Mouse (Mus musculus) hindbrain, embryonic 12.5 days (tissue): Measurements from ENCODE around the gene 1700025C18Rik. TPM values are rescaled to one million over a fixed set of nuclear protein-coding genes. Genes with fewer than 3 reads are reported as not detected.

ENCODE experiments used
- ATAC-seq: fragments of 200-750 bp; cut with Nextera tagmentation; 2 replicates; pipeline ENCODE4 v1.8.0; 2017; ENCODE audit warnings: moderate TSS enrichment; ENCODE audit not compliant: low FRiP score
- H3K27ac ChIP-seq: fragments of 300-500 bp; sonication (generic); 2 replicates; pipeline ENCODE4 v1.5.1; 2016; ENCODE audit warnings: mild to moderate bottlenecking
- H3K27me3 ChIP-seq: fragments of 300-500 bp; sonication (generic); 2 replicates; pipeline ENCODE4 v1.6.1; 2016; ENCODE audit warnings: mild to moderate bottlenecking
- H3K36me3 ChIP-seq: fragments of 300-500 bp; sonication (generic); 2 replicates; pipeline ENCODE4 v1.6.1; 2016; ENCODE audit warnings: mild to moderate bottlenecking
- H3K4me1 ChIP-seq: fragments of 300-500 bp; sonication (generic); 2 replicates; pipeline ENCODE4 v1.6.1; 2016
- H3K4me2 ChIP-seq: fragments of 300-500 bp; sonication (generic); replicated peaks from 2 replicates; pipeline ENCODE4 v1.6.1; 2016; ENCODE audit warnings: mild to moderate bottlenecking
- H3K4me3 ChIP-seq: fragments of 300-500 bp; sonication (generic); 2 replicates; pipeline ENCODE4 v1.5.1; 2016; ENCODE audit warnings: mild to moderate bottlenecking
- H3K9ac ChIP-seq: fragments of 300-500 bp; sonication (generic); 2 replicates; pipeline ENCODE4 v1.6.1; 2016; ENCODE audit warnings: mild to moderate bottlenecking, moderate library complexity
- H3K9me3 ChIP-seq: fragments of 300-500 bp; sonication (generic); replicated peaks from 2 replicates; pipeline ENCODE4 v1.6.1; 2016; ENCODE audit warnings: mild to moderate bottlenecking
- WGBS: fragments of 180-500 bp; shearing (Covaris S2); methylation state at CpG from one replicate; pipeline ENCODE4 v1.1.7; 2016; 5-methylcytosine and 5-hydroxymethylcytosine counted together
- polyA plus RNA-seq: library from polyadenylated mRNA; unstranded; fragments of >200 nt; fragmentation: Nextera tagmentation; extraction: Ambion mirVana; gene quantifications from 2 replicates; pipeline ENCODE4 v1.2.1, GENCODE M21; 2016

The 1700025C18Rik gene
- polyA plus RNA-seq, 1 experiment from 2014 or later, result not detected

DNA sequence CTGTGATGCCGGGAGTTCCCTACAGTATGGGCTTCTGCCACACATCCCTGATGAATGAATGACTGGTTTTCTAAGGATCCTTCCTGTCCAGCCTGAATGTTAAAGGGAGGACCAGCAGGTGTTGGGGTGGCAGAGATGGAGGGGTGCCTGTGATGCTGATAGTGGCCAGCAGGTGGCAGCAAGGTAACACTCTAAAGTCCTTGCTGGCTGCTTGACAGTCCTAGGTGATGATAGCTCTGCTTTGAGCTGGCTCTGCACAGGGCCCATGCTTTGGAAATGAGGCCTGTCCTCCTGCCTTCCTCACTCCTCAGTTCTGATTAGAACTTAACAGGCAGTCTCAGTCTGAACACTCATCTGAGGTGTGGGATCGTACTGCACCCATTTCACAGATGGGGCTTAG, 15.6 kb downstream of the 1700025C18Rik start:
- no peaks in the 10 kb centered on the region for H3K9me3 ChIP-seq
- no peak overlapping the region for H3K9ac ChIP-seq
- 41% methylated on average over 2 of the region's 2 CpGs for WGBS
- H3K4me2 ChIP-seq, result no peak overlapping the region
- H3K36me3 ChIP-seq, result no peaks in the 10 kb centered on the region
- peaks cover 75% of the 10 kb centered on the region for H3K27me3 ChIP-seq
- peak; percentile 26; the same call in 1 of the 2 replicates for ATAC-seq
- H3K27ac ChIP-seq, result no peak overlapping the region
- H3K4me3 ChIP-seq, result no peak overlapping the region
- peaks cover 50% of the 10 kb centered on the region for H3K4me1 ChIP-seq

GRCm38 (mm10) chr2:165074081-165074884, 16.3 kb downstream of the 1700025C18Rik start:
- H3K9me3 ChIP-seq, result no peaks in the 10 kb centered on the region
- H3K9ac ChIP-seq, result no peak overlapping the region
- no peak for ATAC-seq
- H3K27ac ChIP-seq, result no peak overlapping the region
- H3K4me3 ChIP-seq, result no peak overlapping the region
- H3K36me3 ChIP-seq, result no peaks in the 10 kb centered on the region
- H3K4me1 ChIP-seq, result peaks cover 46% of the 10 kb centered on the region
- H3K27me3 ChIP-seq, result peaks cover 68% of the 10 kb centered on the region
- 55% methylated on average over 11 of the region's 11 CpGs for WGBS
- no peak overlapping the region for H3K4me2 ChIP-seq

- no peak overlapping the region for H3K9ac ChIP-seq
- H3K27me3 ChIP-seq, result peaks cover 59% of the 10 kb centered on the region
- no peak for ATAC-seq
- H3K4me1 ChIP-seq, result peaks cover 37% of the 10 kb centered on the region
- no peaks in the 10 kb centered on the region for H3K9me3 ChIP-seq
- WGBS, result 27% methylated on average over 9 of the region's 9 CpGs
- no peak overlapping the region for H3K27ac ChIP-seq
- H3K4me3 ChIP-seq, result no peak overlapping the region
- H3K36me3 ChIP-seq, result no peaks in the 10 kb centered on the region
- H3K4me2 ChIP-seq, result no peak overlapping the region
These were observed 17.2 kb downstream of the 1700025C18Rik start for GRCm38 (mm10) chr2:165073381-165073781.

GRCm38 (mm10) chr2:165070096-165070816, 20.3 kb downstream of the 1700025C18Rik start:
- Histone ChIP-seq H3K9ac (0 out of 2 replicates have a peak overlapping the region, but pooled peaks have one; percentile 35), H3K27me3 (peaks cover 41% of the 10 kb centered on the region), H3K4me1 (peaks cover 9% of the 10 kb centered on the region), H3K36me3 (no peaks in the 10 kb centered on the region), H3K4me3 (no peak overlapping the region; the same call in 1 of the 2 replicates), H3K27ac (no peak overlapping the region), H3K4me2 (peak overlapping the region; percentile 36), H3K9me3 (no peaks in the 10 kb centered on the region)
- ATAC-seq, result peak; percentile 33; the same call in 1 of the 2 replicates
- 23% methylated on average over 23 of the region's 23 CpGs for WGBS

GRCm38 (mm10) chr2:165068806-165069205, 21.7 kb downstream of the 1700025C18Rik start:
- H3K4me1 ChIP-seq, result peaks cover 9% of the 10 kb centered on the region
- H3K9ac ChIP-seq, result no peak overlapping the region
- H3K27me3 ChIP-seq, result peaks cover 32% of the 10 kb centered on the region
- no peak overlapping the region for H3K27ac ChIP-seq
- no peak overlapping the region for H3K4me2 ChIP-seq
- ATAC-seq, result no peak
- no peaks in the 10 kb centered on the region for H3K9me3 ChIP-seq
- 80% methylated on average over 2 of the region's 2 CpGs for WGBS
- H3K4me3 ChIP-seq, result no peak overlapping the region
- H3K36me3 ChIP-seq, result no peaks in the 10 kb centered on the region

- no peak overlapping the region for H3K4me2 ChIP-seq
- H3K27ac ChIP-seq, result no peak overlapping the region
- H3K27me3 ChIP-seq, result peaks cover 9% of the 10 kb centered on the region; the same call in 1 of the 2 replicates
- H3K36me3 ChIP-seq, result no peaks in the 10 kb centered on the region
- H3K4me3 ChIP-seq, result no peak overlapping the region
- no peak for ATAC-seq
- H3K9me3 ChIP-seq, result no peaks in the 10 kb centered on the region
- H3K9ac ChIP-seq, result no peak overlapping the region
- H3K4me1 ChIP-seq, result no peaks in the 10 kb centered on the region
- WGBS, result 64% methylated on average over 7 of the region's 7 CpGs
These were observed 26.1 kb downstream of the 1700025C18Rik start for GRCm38 (mm10) chr2:165064489-165064888.

- Histone ChIP-seq H3K4me3 (no peak overlapping the region), H3K27ac (no peak overlapping the region), H3K9ac (no peak overlapping the region), H3K4me1 (peaks cover 5% of the 10 kb centered on the region), H3K9me3 (no peaks in the 10 kb centered on the region), H3K36me3 (no peaks in the 10 kb centered on the region), H3K27me3 (peaks cover 9% of the 10 kb centered on the region; the same call in 1 of the 2 replicates), H3K4me2 (no peak overlapping the region)
- no peak for ATAC-seq
- WGBS, result 89% methylated on average over 16 of the region's 16 CpGs
These were observed 28.7 kb downstream of the 1700025C18Rik start for GRCm38 (mm10) chr2:165061638-165062433.

DNA sequence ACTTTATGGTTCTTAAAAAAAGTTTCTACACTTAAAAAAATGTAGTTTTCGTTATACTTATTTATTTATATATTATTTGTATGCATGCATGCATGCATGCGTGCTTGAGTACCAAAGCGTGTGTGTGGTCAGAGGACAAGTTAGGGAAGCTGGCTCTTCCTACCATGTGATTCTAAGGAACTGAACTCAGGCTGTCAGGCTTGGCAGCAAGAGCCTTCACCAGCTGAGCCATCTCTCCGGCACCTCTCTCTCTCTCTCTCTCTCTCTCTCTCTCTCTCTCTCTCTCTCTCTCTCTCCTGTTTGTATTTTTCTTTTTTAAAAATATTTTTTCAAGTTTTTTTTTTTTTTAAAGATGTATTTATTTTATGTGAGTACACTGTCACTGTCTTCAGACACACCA, 30.6 kb downstream of the 1700025C18Rik start:
- no peak for ATAC-seq
- Histone ChIP-seq H3K36me3 (no peaks in the 10 kb centered on the region), H3K9ac (no peak overlapping the region), H3K4me2 (no peak overlapping the region), H3K9me3 (no peaks in the 10 kb centered on the region), H3K4me3 (no peak overlapping the region), H3K27ac (no peak overlapping the region), H3K4me1 (peaks cover 14% of the 10 kb centered on the region), H3K27me3 (peaks cover 13% of the 10 kb centered on the region; the same call in 1 of the 2 replicates)
- 89% methylated on average over 4 of the region's 4 CpGs for WGBS

DNA sequence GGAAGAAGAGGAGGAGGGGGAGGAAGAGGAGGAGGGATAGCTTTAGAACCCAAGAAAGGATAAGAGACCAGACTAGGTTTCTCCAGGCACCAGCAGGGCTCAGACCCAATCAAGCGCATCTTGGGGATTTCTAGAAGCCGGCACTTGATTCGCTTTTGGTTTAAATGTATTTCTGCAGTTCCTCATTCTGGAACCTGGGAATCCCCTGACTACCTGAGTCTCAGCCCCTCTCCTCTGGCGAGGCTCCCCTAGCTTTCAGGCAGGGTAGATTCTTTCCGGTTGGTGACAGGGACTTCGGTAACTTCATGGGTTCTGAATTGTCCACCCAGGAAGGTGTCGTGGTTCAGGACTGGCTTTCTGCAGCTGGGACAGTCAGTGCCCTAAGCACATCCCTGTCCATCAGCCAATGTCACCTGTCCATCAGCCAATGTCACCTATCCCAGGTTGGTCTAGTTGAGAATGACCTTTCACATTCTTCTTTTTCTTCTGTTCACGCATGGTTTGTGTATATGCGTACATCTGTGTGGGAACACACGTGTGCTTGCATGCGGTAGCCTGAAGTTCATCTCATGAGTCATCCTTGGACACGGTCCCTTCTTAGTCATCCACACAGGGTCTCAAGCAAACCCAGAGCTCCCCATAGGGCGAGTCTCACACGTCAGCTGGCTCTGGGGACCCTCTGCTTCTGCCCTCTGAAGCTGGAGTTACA, 34.0 kb downstream of the 1700025C18Rik start:
- Histone ChIP-seq H3K4me2 (peak overlapping the region; percentile 9; the same call in 1 of the 2 replicates), H3K4me1 (peaks cover 14% of the 10 kb centered on the region), H3K36me3 (no peaks in the 10 kb centered on the region), H3K27ac (no peak overlapping the region), H3K9me3 (0 out of 2 replicates have a peak, but pooled peaks cover 4% of the 10 kb centered on the region), H3K4me3 (no peak overlapping the region), H3K9ac (no peak overlapping the region), H3K27me3 (peaks cover 15% of the 10 kb centered on the region; the same call in 1 of the 2 replicates)
- ATAC-seq, result no peak
- WGBS, result 80% methylated on average over 14 of the region's 14 CpGs

- no peak overlapping the region for H3K27ac ChIP-seq
- WGBS, result 13% methylated on average over 7 of the region's 7 CpGs
- H3K36me3 ChIP-seq, result no peaks in the 10 kb centered on the region
- peak overlapping the region; percentile 14; the same call in 1 of the 2 replicates for H3K4me3 ChIP-seq
- H3K4me2 ChIP-seq, result peak overlapping the region; percentile 37
- H3K9me3 ChIP-seq, result 0 out of 2 replicates have a peak, but pooled peaks cover 4% of the 10 kb centered on the region
- H3K4me1 ChIP-seq, result peaks cover 14% of the 10 kb centered on the region
- peaks cover 15% of the 10 kb centered on the region for H3K27me3 ChIP-seq
- no peak overlapping the region for H3K9ac ChIP-seq
- ATAC-seq, result no peak
These were observed 34.6 kb downstream of the 1700025C18Rik start for GRCm38 (mm10) chr2:165055905-165056304.
